Mouse (Mus musculus) MEL (cell line): ENCODE measurements around the gene Cep85l. TPM values are rescaled to one million over a fixed set of nuclear protein-coding genes. Genes with fewer than 3 reads are reported as not detected.
A peak's percentile ranks its signal among the peaks of the same experiment; 100 is the strongest.

Experiments used
- DNase-seq: peaks from one replicate; pipeline ENCODE4 v3.0.0; 2011; ENCODE audit warnings: low read depth, low spot score
- H3K27ac ChIP-seq: 2 replicates; pipeline ENCODE4 v1.5.1; 2012; ENCODE audit warnings: low read depth, mild to moderate bottlenecking, control low read depth, low read length, moderate library complexity; ENCODE audit not compliant: control insufficient read depth
- H3K27me3 ChIP-seq, 2 experiments: fragments of 150-350 bp in 1 of 2; sonication (generic) in 1 of 2; 2 replicates each; pipeline ENCODE4 v1.6.1; 2012; ENCODE audit warnings: low read length in 2 of 2, mild to moderate bottlenecking in 2 of 2, improper control_type of control experiment in 1 of 2, moderate library complexity in 1 of 2; ENCODE audit not compliant: insufficient read depth in 2 of 2, control insufficient read depth in 1 of 2
- H3K36me3 ChIP-seq, 2 experiments: 2 replicates each; pipeline ENCODE4 v1.6.1; 2012 to 2014; ENCODE audit warnings: low read length in 2 of 2, improper control_type of control experiment in 1 of 2, inconsistent platforms in 1 of 2, mild to moderate bottlenecking in 1 of 2; ENCODE audit not compliant: insufficient read depth in 2 of 2, control insufficient read depth in 1 of 2
- H3K4me1 ChIP-seq, 2 experiments: fragments of 150-350 bp in 1 of 2; sonication (generic) in 1 of 2; 2 replicates each; pipeline ENCODE4 v1.6.1; 2012; ENCODE audit warnings: low read length in 2 of 2, improper control_type of control experiment in 1 of 2, mild to moderate bottlenecking in 1 of 2; ENCODE audit not compliant: insufficient read depth in 2 of 2, control insufficient read depth in 1 of 2
- H3K4me3 ChIP-seq, 2 experiments: fragments of 150-350 bp in 1 of 2; sonication (generic) in 1 of 2; 2 replicates each; pipeline ENCODE4 v1.5.1; 2012; ENCODE audit warnings: low read depth in 2 of 2, low read length in 2 of 2, mild to moderate bottlenecking in 2 of 2, moderate library complexity in 2 of 2, control low read depth in 1 of 2, improper control_type of control experiment in 1 of 2; ENCODE audit not compliant: control insufficient read depth in 1 of 2, insufficient read depth in 1 of 2
- H3K79me2 ChIP-seq: 2 replicates; pipeline ENCODE4 v1.6.1; 2012; ENCODE audit warnings: mild to moderate bottlenecking, low read length, moderate library complexity; ENCODE audit not compliant: control insufficient read depth, poor library complexity, insufficient read depth
- H3K9ac ChIP-seq: 2 replicates; pipeline ENCODE4 v1.6.1; 2012; ENCODE audit warnings: low read depth, mild to moderate bottlenecking, control low read depth, low read length, moderate library complexity; ENCODE audit not compliant: control insufficient read depth, poor library complexity, severe bottlenecking
- H3K9me3 ChIP-seq: fragments of 150-350 bp; sonication (generic); replicated peaks from 2 replicates; pipeline ENCODE4 v1.6.1; 2012; ENCODE audit warnings: mild to moderate bottlenecking, low read length, improper control_type of control experiment, moderate library complexity; ENCODE audit not compliant: insufficient read depth
- BHLHE40 ChIP-seq: IDR thresholded peaks from 2 replicates; pipeline ENCODE4 v1.6.1; 2012; ENCODE audit warnings: low read depth, mild to moderate bottlenecking, inconsistent platforms, low read length, improper control_type of control experiment, borderline replicate concordance
- CHD2 ChIP-seq: IDR thresholded peaks from 2 replicates; pipeline ENCODE4 v1.6.1; 2011; ENCODE audit warnings: low read length, improper control_type of control experiment
- CTCF ChIP-seq, 3 experiments: IDR thresholded peaks in 2 of 3; conservative IDR thresholded peaks in 1 of 3; 2 replicates each; pipeline ENCODE4 v1.5.1; 2011 to 2012; ENCODE audit warnings: low read length in 3 of 3, low read depth in 2 of 3, mild to moderate bottlenecking in 2 of 3, improper control_type of control experiment in 1 of 3, inconsistent platforms in 1 of 3, mixed read lengths in 1 of 3, moderate library complexity in 1 of 3; ENCODE audit not compliant: control insufficient read depth in 1 of 3, insufficient read depth in 1 of 3, poor library complexity in 1 of 3, severe bottlenecking in 1 of 3
- ELF1 ChIP-seq: IDR thresholded peaks from 2 replicates; pipeline ENCODE4 v1.6.1; 2014; ENCODE audit warnings: low read depth, mild to moderate bottlenecking, inconsistent platforms, low read length, improper control_type of control experiment, moderate library complexity
- EP300 ChIP-seq, 2 experiments: IDR thresholded peaks; 2 replicates each; pipeline ENCODE4 v1.6.1; 2011; ENCODE audit warnings: improper control_type of control experiment in 2 of 2, low read length in 2 of 2, low read depth in 1 of 2, mild to moderate bottlenecking in 1 of 2
- ETS1 ChIP-seq: IDR thresholded peaks from 2 replicates; pipeline ENCODE4 v1.6.1; 2012; ENCODE audit warnings: low read depth, mild to moderate bottlenecking, inconsistent platforms, low read length, improper control_type of control experiment, moderate library complexity
- GABPA ChIP-seq: IDR thresholded peaks from 2 replicates; pipeline ENCODE4 v1.6.1; 2012; ENCODE audit warnings: low read depth, mild to moderate bottlenecking, inconsistent platforms, low read length, improper control_type of control experiment, moderate library complexity
- GATA1 ChIP-seq: IDR thresholded peaks from 2 replicates; pipeline ENCODE4 v1.6.1; 2011; ENCODE audit warnings: low read depth, low read length, improper control_type of control experiment
- HCFC1 ChIP-seq: IDR thresholded peaks from 2 replicates; pipeline ENCODE4 v1.6.1; 2012; ENCODE audit warnings: low read depth, mild to moderate bottlenecking, inconsistent platforms, low read length, improper control_type of control experiment, moderate library complexity
- MAX ChIP-seq: IDR thresholded peaks from 2 replicates; pipeline ENCODE4 v1.6.1; 2011; ENCODE audit warnings: low read length, improper control_type of control experiment
- MAZ ChIP-seq: IDR thresholded peaks from 2 replicates; pipeline ENCODE4 v1.6.1; 2012; ENCODE audit warnings: low read depth, mild to moderate bottlenecking, inconsistent platforms, low read length, improper control_type of control experiment
- MEF2A ChIP-seq: IDR thresholded peaks from 2 replicates; pipeline ENCODE4 v1.6.1; 2014; ENCODE audit warnings: low read depth, mild to moderate bottlenecking, inconsistent platforms, low read length, improper control_type of control experiment; ENCODE audit not compliant: poor library complexity, insufficient replicate concordance, severe bottlenecking; ENCODE audit errors: extremely low read depth
- MYB ChIP-seq: IDR thresholded peaks from 2 replicates; pipeline ENCODE4 v1.6.1; 2011; ENCODE audit warnings: mild to moderate bottlenecking, low read depth, low read length, improper control_type of control experiment
- MYC ChIP-seq: IDR thresholded peaks from 2 replicates; pipeline ENCODE4 v1.6.1; 2011; ENCODE audit warnings: low read depth, mild to moderate bottlenecking, low read length, improper control_type of control experiment, moderate library complexity
- NELFE ChIP-seq: IDR thresholded peaks from 2 replicates; pipeline ENCODE4 v1.6.1; 2011; ENCODE audit warnings: low read depth, low read length, improper control_type of control experiment
- NRF1 ChIP-seq: IDR thresholded peaks from 2 replicates; pipeline ENCODE4 v1.6.1; 2014; ENCODE audit warnings: low read depth, mild to moderate bottlenecking, inconsistent platforms, low read length, improper control_type of control experiment, moderate library complexity; ENCODE audit not compliant: poor library complexity, insufficient read depth, severe bottlenecking
- RCOR1 ChIP-seq: IDR thresholded peaks from 2 replicates; pipeline ENCODE4 v1.6.1; 2012; ENCODE audit warnings: low read depth, mild to moderate bottlenecking, inconsistent platforms, low read length, improper control_type of control experiment
- SIN3A ChIP-seq: IDR thresholded peaks from 2 replicates; pipeline ENCODE4 v1.6.1; 2012; ENCODE audit warnings: low read length, improper control_type of control experiment, inconsistent platforms
- SMC3 ChIP-seq: IDR thresholded peaks from 2 replicates; pipeline ENCODE4 v1.6.1; 2011; ENCODE audit warnings: low read depth, low read length, improper control_type of control experiment
- TAL1 ChIP-seq: IDR thresholded peaks from 2 replicates; pipeline ENCODE4 v1.6.1; 2012; ENCODE audit warnings: mild to moderate bottlenecking, inconsistent platforms, low read length, moderate library complexity, mixed read lengths
- TBP ChIP-seq: IDR thresholded peaks from 2 replicates; pipeline ENCODE4 v1.8.0; 2011; ENCODE audit warnings: low read depth, low read length, improper control_type of control experiment
- TCF12 ChIP-seq: IDR thresholded peaks from 2 replicates; pipeline ENCODE4 v1.6.1; 2014; ENCODE audit warnings: low read depth, mild to moderate bottlenecking, inconsistent platforms, low read length, improper control_type of control experiment, moderate library complexity
- UBTF ChIP-seq: IDR thresholded peaks from 2 replicates; pipeline ENCODE4 v1.6.1; 2012; ENCODE audit warnings: low read depth, mild to moderate bottlenecking, inconsistent platforms, low read length, improper control_type of control experiment, moderate library complexity, borderline replicate concordance; ENCODE audit not compliant: insufficient read depth
- ZNF384 ChIP-seq: IDR thresholded peaks from 2 replicates; pipeline ENCODE4 v1.6.1; 2012; ENCODE audit warnings: low read depth, mild to moderate bottlenecking, inconsistent platforms, low read length, improper control_type of control experiment
- polyA plus RNA-seq, 2 experiments: library from polyadenylated mRNA; stranded (reverse) in 1 of 2; unstranded in 1 of 2; fragments of >175 nt in 1 of 2; fragments of >200 nt in 1 of 2; gene quantifications; 2 replicates each; pipeline versions ENCODE4 v1.2.1 to v1.2.4; 2012; ENCODE audit warnings: low replicate concordance in 2 of 2, low read depth in 1 of 2; ENCODE audit not compliant: insufficient read length in 2 of 2, insufficient read depth in 1 of 2, missing spikeins in 1 of 2
- total RNA-seq: library from RNA; depleted of rRNA; stranded (reverse); fragments of 300-350 nt; gene quantifications from 2 replicates; pipeline ENCODE4 v1.2.3, GENCODE M21; 2012

Gene Cep85l
- total and polyA plus RNA-seq, 3 experiments, result 2.2 to 43.1 (median 3.0) TPM

- H3K27ac ChIP-seq, result no peak overlapping the region
- H3K79me2 ChIP-seq, result no peaks in the 10 kb centered on the region
These were observed 41.9 kb upstream of the Cep85l start for GRCm38 (mm10) chr10:53421613-53422012.

GRCm38 (mm10) chr10:53420069-53420468 lies 40.3 kb upstream of the Cep85l start:
- DNase-seq, result no peak
- H3K4me3 ChIP-seq, result no peak overlapping the region
- no peak overlapping the region for H3K9ac ChIP-seq
- H3K9me3 ChIP-seq, result no peaks in the 10 kb centered on the region
- H3K79me2 ChIP-seq, result no peaks in the 10 kb centered on the region
- TF ChIP-seq MAX (no peak), MEF2A (no peak), UBTF (no peak), ETS1 (no peak), BHLHE40 (no peak), MAZ (no peak), TAL1 (no peak), RCOR1 (no peak), GABPA (no peak)
- TF ChIP-seq, all 39 proteins: peak for 0
- peaks cover 0 to 49% of the 10 kb centered on the region in 2 experiments; a peak in 2 of 4 replicates for H3K36me3 ChIP-seq
- H3K4me1 ChIP-seq, result peaks cover 35 to 45% of the 10 kb centered on the region in 2 experiments
- H3K27me3 ChIP-seq, result no peaks in the 10 kb centered on the region
- no peak overlapping the region for H3K27ac ChIP-seq

More at GRCm38 (mm10) chr10:53421613-53422012, 41.9 kb upstream of the Cep85l start:
- H3K36me3 ChIP-seq, result peaks cover 0 to 61% of the 10 kb centered on the region in 2 experiments; a peak in 2 of 4 replicates
- H3K4me1 ChIP-seq, result peaks cover 43 to 57% of the 10 kb centered on the region in 2 experiments
- no peak overlapping the region for H3K9ac ChIP-seq
- DNase-seq, result no peak
- TF ChIP-seq EP300 (IDR thresholded peaks at IDR 0.05; ENCODE audit: low read depth in 1 of 2, low read length in 2 of 2) (0 out of 4 replicates have a peak, but pooled peaks of 1 of the 2 experiments have one; percentile 18), ZNF384 (peak; percentile 79; the same call in 1 of the 2 replicates), GATA1 (no peak), TAL1 (no peak)
- no peaks in the 10 kb centered on the region for H3K27me3 ChIP-seq
- H3K9me3 ChIP-seq, result no peaks in the 10 kb centered on the region
- H3K4me3 ChIP-seq, result no peak overlapping the region

DNA sequence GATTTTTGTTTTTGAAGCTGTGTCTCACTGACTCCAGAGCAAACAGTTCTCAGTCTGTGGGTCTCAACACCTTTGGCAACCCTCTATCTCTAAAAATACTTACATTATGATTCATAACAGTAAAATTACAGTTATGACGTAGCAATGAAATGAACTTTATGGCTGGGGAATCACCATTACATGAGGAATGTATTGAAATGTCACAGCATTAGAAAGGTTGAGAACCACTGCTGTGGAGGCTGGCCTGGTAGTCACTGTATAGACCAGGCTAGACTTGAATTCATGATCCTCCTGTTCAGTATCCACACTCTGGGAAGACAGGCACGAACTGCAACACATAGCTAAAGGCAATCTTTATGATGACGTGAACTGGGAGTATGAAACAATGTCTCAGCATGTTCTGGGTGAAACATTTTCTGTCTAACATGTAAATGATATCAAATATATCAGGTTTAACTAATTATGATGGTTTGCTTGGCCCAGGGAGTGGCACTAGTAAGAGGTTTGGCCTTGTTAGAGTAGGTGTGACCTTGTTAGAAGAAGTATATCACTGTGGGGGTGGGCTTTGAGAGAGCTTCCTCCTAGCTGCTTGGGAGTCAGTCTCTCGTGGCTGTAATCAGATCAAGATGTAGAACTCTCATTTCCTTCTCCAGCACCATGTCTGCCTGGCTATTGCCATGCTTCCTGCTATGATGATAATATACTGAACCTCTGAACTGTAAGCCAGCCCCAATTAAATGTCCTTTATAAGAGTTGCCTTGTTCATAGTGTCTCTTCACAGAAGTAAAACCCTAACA lies 39.6 kb upstream of the Cep85l start:
- Histone ChIP-seq H3K4me3 (no peak overlapping the region), H3K27ac (no peak overlapping the region; the same call in 1 of the 2 replicates), H3K27me3 (no peaks in the 10 kb centered on the region), H3K4me1 (peaks cover 33 to 38% of the 10 kb centered on the region in 2 experiments), H3K79me2 (no peaks in the 10 kb centered on the region), H3K9me3 (no peaks in the 10 kb centered on the region), H3K36me3 (peaks cover 0 to 46% of the 10 kb centered on the region in 2 experiments; a peak in 2 of 4 replicates), H3K9ac (no peak overlapping the region)
- DNase-seq, result peak; percentile 66
- no peak for TF ChIP-seq NELFE
- TF ChIP-seq MYB, result no peak
- TF ChIP-seq MYC, result peak; percentile 71
- TF ChIP-seq TCF12, result 0 out of 2 replicates have a peak, but pooled peaks have one; percentile 33
- no peak for TF ChIP-seq ELF1
- TF ChIP-seq BHLHE40, result no peak
- no peak for TF ChIP-seq HCFC1
- TF ChIP-seq CTCF (IDR thresholded peaks at IDR 0.05 in 2 of 3, conservative IDR thresholded peaks at IDR 0.05 in 1 of 3; ENCODE audit: control insufficient read depth in 1 of 3, insufficient read depth in 1 of 3, low read depth in 2 of 3, low read length in 3 of 3, poor library complexity in 1 of 3, severe bottlenecking in 1 of 3), result no peak
- TF ChIP-seq CHD2, result no peak
- peak; percentile 46; the same call in 1 of the 2 replicates for TF ChIP-seq MAX
- no peak for TF ChIP-seq TBP
- TF ChIP-seq MEF2A, result no peak
- TF ChIP-seq SIN3A, result 0 out of 2 replicates have a peak, but pooled peaks have one; percentile 27
- TF ChIP-seq SMC3, result no peak
- no peak for TF ChIP-seq NRF1
